Mouse (Mus musculus): ENCODE measurements around the gene Btbd9.

Btbd9 gene

DNA sequence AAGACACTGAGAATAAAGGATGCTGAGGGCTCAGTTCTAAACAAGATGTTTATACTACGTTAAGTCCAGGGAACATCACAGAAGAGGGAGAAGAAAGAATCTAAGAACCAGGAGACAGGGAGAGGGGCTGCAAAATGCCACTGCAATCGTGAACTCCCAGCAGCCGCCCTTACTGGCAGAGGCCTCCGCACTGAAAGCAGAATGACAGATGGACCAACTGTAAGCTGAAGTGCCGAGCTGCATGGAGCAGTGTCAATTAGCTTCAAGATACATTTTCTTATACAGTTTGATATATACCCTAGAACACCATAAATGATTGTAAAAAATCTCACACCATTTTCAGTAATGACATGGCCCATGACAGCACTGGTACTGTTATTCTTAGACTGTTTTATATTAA is 247.4 kb downstream of the Btbd9 start:
- DNase-seq: no peak

DNA sequence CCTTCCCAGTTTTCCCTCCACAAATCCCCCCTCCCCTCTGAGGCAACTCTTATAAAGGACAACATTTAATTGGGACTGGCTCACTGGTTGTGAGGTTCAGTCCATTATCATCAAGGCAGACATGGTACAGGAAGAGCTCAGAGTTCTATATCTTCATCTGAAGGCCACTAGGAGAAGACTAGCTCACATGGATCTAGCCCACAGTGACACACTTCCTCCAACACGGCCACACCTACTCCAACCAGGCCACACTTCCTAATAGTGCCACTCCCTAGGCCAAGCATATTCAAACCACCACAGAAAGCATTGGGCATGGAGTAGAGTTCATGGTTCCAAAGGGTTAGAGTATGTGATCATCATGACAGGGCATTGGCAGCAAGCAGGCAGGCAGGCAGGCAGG is 249.4 kb downstream of the Btbd9 start:
- no peak for DNase-seq

DNA sequence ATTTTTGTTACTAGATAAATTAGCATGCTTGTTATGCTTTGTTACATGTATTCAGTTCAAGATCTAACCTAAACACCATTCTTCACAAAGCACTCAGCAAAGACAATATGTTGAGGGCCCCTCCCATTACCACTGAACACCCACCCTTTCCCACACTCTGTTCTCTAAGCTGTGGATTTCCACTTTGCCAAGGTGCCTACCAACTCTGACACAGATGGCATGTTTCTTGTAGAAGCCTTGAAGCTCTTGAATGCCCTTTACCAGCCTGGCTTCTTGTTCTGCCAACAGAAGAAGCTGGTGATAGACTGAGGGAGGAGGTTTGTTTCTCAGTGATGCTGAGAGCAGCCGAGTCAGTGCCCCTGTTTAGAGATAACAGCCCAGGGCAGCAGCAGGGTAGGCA is 256.0 kb downstream of the Btbd9 start:
- DNase-seq: no peak

DNA sequence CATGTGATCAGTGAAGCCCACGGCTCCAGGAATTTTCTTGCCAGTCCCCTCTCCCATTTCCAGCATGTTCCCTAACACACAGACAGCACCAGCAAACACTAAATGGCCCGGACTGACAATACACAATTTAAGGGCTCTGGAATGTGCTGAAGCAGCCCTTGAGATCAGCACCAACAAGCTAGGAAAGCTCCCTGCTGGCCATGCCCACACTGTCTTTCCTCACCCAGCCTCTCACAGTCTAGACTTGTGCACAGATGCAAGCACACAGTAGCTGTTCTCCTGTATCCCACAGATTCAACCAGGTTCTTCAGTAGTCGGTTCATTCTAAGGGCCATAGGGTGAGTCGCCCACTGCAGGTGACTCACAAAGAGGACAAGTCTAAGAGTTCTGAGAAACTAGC is 263.6 kb downstream of the Btbd9 start:
- DNase-seq: no peak

DNA sequence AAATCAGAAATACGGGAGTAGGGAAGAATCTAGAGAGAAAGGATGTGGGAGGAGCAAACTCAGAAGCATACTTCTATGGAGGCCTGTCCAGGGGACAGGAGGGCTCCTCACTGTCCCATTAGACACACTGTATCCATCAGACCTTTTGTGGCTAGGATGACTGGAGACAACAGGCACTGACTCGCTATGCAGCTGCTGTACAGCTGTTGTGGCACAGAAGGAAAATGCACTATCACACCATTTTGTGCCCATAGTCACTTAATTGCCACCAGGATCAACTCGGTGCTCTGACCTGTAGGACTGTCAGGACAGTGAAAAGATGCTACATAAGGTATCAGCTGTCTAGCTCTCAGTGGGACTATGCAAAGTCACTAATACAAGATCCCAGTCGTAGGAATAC is 266.7 kb downstream of the Btbd9 start:
- DNase-seq: no peak

DNA sequence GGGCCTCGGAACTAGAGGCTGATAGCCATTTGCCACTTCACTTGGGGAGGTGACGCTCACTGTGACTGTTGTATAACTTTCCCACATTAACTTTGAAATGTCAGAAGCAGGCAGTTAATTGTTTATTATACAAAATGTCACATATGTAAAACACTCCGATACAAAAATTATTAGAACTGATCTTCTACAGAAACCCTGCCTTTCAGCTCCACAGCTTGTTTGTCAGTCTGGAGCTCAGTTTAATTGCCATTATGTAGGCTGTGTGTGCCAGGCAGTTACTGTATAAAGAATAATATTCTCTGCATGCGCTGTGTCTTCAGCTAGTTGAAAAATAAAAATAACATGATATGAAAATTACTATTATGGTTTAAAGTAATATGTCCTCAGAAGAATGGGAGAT is 267.4 kb downstream of the Btbd9 start:
- no peak for DNase-seq

DNA sequence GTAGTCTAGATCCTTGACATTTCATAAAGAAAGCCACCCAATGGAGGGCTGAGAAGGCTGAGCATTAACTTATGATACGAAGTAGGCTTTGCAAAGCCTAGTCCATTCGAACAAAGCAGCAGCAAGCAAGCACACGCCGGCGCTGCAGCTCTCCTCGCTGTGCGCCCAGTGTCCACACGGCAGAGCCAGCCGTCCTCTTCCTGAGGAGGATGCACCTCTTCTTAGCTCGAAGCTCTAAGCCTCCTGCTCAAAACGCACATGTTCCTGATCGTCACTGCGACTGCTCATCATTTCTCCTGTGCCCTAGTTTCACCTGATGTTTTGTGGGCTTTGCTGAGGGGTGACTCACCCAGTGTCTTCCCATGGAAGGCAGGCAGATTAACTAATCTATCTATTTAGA is 268.0 kb downstream of the Btbd9 start:
- DNase-seq: no peak

DNA sequence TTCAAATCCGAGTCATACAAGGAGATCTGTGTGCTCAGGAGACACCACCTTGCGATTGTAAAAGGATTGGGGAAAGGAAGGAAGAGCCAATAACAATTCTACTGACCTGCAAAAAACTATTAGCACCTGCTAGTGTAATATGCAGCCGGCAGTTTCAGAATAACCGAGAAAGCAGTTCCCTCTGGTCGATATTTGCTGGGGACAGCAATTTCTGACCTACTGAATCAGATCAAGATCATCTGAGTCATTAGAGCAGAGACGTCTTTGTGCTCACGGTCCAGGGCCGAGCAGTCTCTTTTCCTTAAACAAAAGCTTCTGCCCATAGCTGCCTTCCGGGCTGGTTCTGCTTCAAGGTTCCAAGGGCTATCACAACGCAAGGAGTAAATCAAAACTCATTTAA is 269.1 kb downstream of the Btbd9 start:
- DNase-seq: no peak

DNA sequence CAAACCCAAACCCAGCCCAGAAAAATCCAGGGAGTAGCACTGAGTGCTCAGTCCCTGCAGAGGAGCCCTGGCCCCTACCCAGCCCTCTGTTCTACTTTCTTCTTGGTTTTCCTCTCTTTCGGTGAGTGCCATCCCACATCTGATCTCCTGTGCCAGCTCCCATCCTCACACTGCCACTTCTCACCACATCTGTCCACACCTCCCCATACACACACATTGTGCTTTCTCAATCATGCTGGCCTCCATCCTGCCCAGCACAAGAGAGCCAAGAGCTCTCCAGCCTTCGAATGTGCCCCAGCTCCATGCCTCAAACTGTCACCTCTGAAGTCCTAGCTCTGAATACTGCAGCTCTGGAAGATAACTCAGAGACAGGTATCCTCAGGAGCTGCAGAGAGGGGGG is 271.5 kb downstream of the Btbd9 start:
- no peak for DNase-seq

DNA sequence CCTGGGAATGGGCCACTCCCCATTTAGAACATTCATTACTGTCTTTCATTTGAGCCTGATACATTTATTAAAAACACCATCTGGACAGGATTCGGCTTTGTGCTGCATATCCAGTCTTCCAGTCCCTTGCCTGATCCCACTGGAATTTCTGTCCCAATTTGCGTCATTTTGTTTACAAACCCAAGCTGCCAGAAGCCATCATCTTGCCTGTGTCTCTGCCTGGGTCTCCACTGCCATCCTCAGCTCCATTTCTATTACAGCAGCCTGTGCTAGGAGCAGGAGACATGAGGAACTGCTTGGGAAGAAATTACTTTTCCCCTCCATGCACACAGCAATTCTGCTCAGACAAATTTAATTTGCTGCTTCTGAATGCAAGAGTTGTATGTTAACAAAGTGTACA is 274.9 kb downstream of the Btbd9 start:
- no peak for DNase-seq

DNA sequence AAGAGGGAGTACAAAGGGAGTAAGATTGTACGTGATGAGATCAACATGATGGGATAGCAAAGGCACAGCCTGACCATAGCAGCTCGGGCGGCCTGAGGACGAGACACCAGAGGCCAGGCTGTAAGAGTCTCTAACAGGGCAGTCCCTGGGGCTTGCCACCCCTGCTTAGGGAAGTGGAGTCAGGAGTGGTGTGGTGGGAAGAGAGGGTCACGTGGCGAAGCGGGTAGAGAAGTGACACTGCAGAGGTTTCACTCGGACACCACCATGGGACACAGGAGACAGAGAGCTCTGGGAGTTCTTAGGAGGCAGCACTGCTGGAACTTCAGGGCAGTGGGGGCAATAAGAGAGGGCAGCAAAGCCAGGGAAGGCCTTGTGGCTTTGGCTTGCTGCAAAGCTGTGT is 278.9 kb downstream of the Btbd9 start:
- DNase-seq: no peak

DNA sequence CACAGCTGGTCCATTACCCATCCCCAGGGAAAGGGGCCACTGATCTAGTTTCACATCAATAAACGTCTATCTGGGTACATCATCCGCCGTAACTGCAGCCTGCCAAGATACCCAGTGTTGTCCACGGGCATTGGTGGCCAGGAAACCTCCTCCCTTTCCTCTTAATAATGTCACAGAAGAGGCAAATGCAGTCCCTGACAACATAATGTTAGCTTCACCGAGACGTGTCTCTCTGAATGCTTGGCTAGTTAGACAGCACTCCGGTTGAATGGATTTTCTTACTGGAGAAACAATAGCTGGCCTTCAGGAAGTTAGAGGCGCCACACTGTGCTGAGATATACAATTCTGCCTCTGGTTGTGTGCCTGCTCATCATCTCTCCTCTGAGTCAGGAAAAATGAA is 280.2 kb downstream of the Btbd9 start:
- no peak for DNase-seq

DNA sequence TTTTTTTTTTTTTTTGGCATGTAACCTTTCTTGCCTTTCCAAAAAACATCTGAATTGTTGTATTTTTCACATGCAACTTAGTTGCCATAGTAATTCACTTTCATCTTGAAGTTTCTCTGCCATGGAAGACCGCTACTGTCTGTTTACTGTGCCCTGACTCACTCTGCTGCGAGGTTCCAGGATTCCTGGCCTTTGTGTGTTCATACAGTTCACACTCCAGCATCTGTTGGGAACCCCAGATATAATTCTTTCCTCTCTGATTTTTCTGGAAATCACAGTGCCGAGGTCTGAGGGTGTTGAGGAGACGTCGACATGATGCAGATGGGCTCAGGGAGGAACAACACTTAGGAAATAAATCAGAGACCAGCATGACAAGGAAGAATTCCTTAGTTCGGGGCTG is 283.6 kb downstream of the Btbd9 start:
- DNase-seq: no peak

DNA sequence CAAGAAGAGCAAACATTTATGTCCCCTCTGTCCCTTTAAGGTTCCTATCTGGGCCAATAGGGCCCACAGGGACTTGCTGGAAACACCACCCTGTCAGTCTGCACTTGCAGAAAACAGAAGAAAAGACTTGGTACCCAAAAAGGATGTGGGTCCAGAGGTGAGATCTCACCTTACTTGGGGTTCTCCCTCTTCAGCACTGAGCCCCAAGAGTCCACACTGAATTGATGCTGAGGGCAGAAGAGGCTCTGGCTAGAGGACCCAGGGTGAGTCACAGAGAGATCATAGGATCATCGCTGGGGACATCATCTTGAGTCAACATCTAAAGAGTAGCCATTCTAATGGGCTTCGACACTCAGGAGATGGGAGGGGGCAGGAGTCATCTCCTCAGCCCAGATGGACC is 290.6 kb downstream of the Btbd9 start:
- no peak for DNase-seq

DNA sequence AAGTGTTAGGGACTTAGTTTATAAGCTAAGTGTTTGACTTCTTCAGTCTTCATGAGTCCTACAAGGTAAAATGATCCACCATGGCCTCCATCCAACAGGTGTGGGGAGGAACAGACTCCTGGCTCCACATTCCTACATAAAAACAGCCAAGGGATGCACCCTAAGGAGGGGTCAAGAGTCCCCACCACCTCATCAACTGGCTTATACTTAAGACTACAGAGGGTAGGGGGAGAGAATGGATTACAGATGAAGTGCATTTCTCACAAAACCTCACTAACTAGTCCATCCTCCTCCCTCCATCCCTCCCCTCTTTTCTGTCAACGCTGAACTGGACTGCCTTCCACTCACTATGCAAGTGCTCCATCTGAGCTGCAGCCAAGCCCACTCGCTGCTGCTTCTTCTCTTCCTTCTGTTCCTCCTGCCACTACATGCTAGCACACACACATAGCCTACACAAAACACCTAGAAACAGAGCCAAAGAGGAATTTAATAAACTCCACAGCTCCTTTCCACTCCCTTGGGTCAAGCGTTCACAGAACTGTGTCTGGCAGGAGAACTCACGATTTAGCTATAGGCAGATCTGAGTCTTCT is 292.7 kb downstream of the Btbd9 start:
- DNase-seq: no peak

DNA sequence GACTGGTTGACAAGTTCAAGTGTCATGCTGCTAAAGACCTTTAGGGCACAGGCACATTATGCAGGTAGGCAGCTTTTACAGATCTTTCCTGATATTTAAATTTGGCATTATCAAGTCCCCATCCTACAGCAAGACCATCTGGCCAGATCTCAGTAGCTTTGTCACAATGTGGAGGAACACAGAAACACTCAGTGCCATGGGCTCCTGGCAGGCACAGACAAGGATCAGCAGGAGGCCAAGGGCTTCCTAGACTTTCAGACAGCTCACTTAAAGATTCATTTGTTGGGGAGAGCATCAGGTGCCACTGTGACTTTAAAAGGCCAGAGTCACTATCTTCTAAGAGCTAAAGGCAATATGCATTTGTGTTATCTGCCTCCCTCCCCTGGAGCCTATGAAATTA is 293.3 kb downstream of the Btbd9 start:
- DNase-seq: no peak

DNA sequence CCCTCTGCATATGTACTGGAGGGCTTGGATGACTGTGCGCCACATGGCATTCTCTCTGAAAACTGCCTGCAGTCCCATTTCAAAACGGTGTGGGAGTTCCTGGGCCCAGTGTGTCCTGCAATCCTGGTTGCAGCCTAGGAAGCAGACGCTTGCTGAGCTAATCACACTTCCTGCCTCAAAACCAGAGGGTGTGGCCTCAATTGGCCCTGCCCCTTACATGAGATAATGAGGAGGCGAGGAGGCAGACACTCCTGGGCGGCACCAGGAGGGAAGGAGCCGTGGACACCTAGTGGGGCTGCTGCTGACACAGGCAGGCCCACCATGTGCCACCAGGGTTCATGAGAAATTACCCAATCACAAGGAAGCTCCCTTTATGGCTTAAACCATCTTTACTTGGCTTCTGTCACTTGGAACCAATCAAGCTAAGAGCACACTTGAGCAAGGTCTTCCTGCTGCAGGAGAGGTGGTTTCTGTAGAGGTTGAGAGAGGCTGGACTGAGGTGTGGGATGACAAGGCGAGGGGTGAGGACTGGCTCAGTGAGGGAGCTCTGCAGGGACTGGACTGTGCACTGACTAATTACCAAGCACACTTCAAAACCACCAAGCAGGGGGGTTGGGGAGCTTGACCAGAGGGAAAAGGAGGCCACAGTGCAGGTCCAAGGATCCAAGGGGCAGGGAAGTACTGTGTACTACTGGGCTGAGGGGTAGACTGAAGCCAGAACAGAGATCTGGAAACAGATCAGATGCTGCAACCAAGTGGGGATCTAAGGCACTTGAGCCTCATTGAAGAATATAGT is 295.8 kb downstream of the Btbd9 start:
- no peak for DNase-seq

DNA sequence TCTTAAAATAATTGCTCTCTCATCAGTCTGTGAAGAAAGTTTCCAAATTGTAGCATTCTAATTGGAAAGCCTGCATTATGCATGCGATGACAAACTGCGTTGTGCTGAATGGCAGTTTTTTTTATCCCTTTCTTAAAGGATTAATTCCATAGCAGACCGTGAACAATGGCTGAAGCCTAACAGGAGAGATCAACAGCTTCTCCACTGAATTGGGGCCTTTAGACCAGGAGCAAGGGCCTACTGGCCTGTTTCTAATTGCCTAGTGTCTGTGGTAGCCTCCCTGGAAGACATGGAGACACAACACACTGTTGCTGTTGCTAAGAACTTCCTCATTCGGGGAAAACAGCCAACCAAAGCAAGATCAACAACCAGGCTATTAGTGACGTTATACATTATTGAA is 296.6 kb downstream of the Btbd9 start:
- no peak for DNase-seq

DNA sequence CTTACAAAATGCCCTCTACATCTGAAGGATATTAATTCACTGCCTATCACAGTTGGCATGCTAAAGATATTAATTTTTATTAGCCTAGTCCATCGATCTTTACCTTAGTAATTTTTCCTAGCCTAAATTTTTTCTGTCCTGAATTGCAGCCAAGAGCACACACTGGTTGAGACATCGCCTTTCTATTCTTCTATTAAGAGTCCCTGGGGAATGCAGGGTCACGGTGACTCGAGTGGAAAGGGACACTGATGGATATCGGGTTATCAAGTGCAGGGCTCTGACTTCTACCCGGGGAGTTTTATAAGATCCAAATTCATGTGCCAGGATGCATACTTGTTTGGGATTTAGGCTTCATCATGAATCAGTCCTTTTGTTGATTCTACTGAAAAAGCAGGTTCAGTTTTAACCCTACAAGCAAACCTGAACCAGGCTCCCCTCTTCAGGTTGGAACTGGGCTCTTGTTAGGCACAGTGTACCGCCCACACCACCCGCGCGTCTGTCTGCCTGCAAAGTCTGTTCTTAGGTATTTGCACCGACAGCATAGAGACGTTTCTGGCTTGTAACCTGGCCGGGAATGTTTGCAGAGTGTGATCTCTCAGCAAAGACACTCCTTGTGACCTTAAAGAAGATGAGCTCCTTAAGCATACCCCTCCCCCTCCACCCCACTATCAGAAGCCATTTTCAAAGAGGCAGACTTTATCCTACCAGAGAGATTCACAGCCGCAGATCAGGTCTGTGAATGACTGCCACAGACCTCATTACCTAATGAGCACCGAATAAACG is 297.5 kb downstream of the Btbd9 start:
- no peak for DNase-seq

DNA sequence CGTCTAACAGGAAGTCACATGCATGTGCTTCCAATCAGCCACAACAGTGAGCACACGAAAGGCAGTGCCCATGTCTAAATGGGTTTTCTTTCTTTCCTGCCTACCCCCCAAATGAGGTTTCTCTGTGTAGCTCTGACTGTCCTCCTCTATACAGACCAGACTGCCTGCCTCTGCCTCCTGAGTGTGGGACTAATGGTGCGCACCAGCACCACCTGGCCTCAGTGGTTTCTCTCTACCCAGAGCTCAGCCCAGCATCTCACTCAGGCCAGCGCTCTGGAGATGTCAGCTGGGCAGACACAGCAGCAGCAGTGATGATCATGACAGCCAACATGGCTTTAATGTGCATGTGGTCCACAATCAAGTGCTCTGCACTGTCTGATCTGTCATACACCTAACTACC is 299.8 kb downstream of the Btbd9 start:
- DNase-seq: no peak

DNA sequence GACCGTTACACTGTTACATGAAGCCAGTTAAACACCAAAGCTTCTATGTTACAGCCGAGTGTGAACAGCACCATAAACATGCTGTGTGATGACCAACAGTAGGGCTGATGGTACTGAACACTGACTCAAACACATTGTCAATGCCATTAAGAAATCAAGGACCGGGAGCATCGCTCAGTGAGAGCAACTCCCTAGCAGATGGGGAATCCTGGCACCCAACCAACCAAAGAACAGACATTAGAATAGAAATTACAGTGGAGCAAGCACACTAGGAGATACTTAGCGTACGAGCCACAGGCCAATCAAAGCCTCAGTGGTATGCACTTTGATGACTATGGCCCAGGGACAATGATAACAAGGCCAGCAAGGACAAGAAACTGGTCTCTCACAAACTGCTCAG is 303.5 kb downstream of the Btbd9 start:
- DNase-seq: no peak

DNA sequence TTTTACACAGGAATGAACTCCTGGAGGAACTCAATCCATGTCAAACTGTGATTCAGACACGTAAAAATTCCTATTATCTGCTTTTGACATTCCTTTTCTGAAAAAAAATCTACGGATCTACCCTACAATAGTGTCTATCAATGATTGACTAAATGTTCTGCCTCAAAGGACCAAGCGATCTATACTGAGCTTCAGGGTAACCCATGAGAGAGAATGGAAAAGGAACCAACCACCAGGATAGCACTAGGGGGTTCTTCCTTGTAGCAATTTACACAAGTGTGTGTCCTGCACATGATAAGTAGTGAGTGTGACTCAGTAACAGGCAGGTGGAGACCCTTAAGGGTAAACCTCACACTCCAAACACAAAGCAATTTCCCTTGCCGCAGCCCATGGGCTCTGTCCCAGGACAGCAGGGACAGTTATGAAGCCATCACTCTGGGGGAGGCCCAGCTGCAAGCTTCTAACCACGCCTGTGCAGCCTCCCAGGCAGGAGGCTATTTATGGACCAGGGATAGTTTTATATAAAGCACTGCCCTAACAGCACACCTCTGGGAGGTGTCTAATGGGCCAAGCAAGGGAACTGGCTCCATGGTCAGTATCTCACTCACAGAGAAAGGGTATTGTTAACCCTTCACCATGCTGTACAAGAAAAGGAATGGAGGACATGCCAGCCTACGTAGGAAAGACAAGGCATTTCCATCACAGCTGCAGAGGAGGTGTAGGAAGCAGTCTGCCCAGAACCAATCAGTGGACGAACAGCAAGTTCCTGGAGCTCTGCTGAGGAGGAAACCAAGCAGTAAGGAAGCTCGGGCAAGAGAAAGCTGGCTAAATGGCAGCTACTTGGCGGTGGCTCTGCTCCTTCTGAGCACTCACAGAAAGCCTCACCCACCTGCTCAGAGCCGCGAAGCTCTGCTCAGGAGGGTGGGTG is 306.9 kb downstream of the Btbd9 start:
- peak; percentile 58 for DNase-seq

DNA sequence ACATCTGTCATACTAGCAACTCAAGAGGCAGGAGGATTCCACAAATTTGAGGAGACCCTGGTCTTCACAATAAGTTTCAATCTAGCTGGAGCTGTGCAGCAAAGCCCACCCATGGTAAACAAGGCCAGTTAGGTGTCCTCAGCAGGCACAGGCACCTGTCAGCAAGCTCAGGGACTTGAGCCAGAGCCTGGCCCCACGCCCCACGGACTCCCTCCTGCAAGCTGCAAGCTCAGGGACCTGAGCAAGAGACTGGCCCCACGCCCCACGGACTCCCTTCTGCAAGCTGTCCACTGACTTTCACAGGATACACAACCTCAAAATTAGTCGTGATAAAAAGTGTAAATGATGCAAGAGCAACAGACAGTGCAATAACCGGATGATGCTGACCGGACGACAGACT is 307.8 kb downstream of the Btbd9 start:
- no peak for DNase-seq

Data from right cerebral cortex, postnatal 25 days (tissue).